Mouse (Mus musculus) T-cell, adult 2 months (primary cell): ENCODE results near the gene Slc19a1.

Experiments used
- DNase-seq: peaks from one replicate; pipeline ENCODE4 v3.0.0; 2022; ENCODE audit warnings: low spot score

Slc19a1 gene

DNA sequence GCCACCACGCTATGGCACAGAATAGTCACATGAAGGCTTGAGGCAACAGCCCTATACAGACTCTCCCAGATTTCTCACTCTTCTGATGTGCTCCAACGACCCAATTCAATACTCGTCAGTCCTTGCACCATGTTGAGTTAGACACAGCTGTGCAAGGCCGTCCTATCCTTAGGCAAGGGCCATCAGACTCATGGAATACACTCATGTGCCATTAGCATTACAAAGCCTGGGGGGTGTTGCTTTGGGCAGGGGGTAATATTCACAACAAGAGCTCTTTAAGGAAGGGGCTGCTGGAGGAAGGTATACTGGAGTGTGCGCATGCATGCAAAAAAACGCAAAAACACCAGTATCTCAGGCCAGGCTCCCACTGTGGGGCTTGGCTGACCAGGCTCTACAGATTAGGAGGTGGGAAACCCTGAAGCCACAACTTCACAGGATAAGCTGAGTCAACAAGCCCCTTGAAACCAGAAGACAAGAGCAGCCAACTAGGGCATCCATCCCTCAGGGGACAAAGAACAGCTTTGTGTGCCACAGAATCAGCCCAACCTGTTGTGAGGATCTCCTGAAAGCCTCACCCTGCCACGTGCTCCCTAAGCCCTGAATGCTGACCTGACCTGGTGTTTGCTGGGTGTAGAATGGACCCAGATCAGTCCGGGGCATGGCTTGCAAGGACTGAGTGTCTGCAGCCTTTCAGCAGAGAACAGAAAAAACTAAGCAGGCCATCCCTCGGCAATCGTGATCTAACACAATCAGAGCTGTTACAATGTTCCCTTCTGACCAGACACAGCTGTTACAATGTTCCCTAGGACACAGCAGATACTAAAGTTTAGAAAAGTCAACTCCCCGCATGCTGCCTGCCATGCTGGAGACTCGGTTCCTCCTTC lies 65.2 kb downstream of the Slc19a1 start:
- no peak for DNase-seq

DNA sequence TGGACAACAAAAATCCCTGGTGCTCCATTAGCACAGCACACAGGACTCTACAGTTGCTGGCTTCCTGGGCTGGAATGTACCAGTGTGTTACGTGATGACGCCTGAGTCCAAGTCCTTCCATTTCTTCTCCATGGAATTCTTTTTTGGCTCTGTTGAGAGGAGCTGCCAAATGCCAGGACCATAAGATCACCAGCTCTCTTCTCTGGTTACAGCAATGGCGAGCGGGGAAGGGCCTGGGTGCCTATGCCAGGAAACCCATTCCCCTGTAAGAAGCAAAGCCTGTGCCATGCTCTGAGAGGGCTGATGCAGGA lies 65.8 kb downstream of the Slc19a1 start:
- no peak for DNase-seq

- no peak for DNase-seq
These were observed 66.6 kb downstream of the Slc19a1 start for GRCm38 (mm10) chr10:77098619-77099018.

- DNase-seq, result no peak
These were observed 67.7 kb downstream of the Slc19a1 start for GRCm38 (mm10) chr10:77099777-77100176.

GRCm38 (mm10) chr10:77103689-77104088 lies 71.6 kb downstream of the Slc19a1 start:
- no peak for DNase-seq

DNA sequence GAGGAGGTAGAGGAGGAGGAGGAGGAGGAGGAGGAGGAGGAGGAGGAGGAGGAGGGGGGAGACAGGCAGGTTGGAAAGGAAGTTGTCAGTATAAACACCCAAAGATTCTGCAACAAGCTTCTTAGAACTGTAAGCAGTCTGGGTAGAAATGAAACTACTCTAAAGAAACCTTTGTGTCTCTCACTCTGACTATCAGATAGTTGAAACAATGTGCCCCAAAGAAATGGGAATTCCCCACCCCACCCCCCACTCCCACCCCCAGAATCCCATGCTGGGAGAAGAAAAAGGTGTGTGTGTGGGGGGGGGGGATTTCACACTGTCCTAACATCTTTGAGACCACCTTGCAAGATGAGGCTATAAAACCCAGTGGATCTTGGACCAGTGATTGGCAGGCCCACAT lies 72.3 kb downstream of the Slc19a1 start:
- DNase-seq, result no peak

DNA sequence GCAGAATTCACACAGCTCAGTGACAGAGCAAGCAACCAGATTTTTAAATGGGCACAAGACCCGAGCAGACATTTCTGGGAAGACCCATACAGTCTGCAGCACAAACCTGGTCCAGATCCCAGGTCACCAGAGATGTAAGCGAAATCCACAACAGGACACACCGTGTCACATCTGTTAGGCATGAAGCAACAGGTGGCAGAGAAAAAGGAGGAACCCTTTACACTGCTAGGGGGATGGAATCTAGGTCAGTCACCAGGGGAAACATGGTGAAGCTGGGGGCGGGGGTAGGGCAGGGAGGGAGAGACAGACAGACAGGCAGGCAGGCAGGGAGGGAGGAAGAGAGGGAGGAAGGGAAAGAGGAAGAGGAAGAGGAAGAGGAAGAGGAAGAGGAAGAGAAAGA lies 76.1 kb downstream of the Slc19a1 start:
- DNase-seq, result no peak

DNA sequence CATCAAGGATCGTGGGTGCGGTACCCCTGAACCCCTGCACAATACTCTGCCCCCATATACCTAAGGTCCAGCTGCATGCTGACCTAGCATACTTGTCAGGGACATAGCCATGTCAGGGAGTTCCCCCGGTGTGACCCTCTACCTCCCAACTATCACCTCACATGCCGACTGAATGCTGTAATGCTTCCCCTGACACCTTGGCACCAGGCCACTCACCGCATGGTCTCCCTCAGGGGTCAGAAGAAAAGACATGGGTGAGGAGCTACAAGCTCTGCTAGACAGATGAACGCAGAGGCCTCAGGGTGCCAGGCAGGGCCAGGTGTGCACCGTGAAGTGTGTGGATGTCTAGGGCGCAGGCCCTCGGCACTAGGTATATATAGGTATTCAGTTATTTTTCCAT lies 78.0 kb downstream of the Slc19a1 start:
- DNase-seq, result no peak
